Mouse (Mus musculus) forebrain, embryonic 13.5 days (tissue): ENCODE measurements around the gene Cdkn1c. TPM values are rescaled to one million over a fixed set of nuclear protein-coding genes. Genes with fewer than 3 reads are reported as not detected.

Experiments
- ATAC-seq: fragments of 200-750 bp; cut with Nextera tagmentation; 2 replicates; pipeline ENCODE4 v1.8.0; 2017
- H3K27ac ChIP-seq: fragments of 300-500 bp; sonication (generic); 2 replicates; pipeline ENCODE4 v1.5.1; 2015; ENCODE audit warnings: inconsistent platforms, mild to moderate bottlenecking, moderate library complexity
- H3K27me3 ChIP-seq: fragments of 300-500 bp; sonication (generic); 2 replicates; pipeline ENCODE4 v1.6.1; 2015; ENCODE audit warnings: mild to moderate bottlenecking, inconsistent platforms
- H3K36me3 ChIP-seq: fragments of 300-500 bp; sonication (generic); 2 replicates; pipeline ENCODE4 v1.6.1; 2015; ENCODE audit warnings: mild to moderate bottlenecking, inconsistent platforms; ENCODE audit not compliant: poor library complexity, severe bottlenecking
- H3K4me1 ChIP-seq: fragments of 300-500 bp; sonication (generic); 2 replicates; pipeline ENCODE4 v1.6.1; 2015; ENCODE audit warnings: inconsistent platforms
- H3K4me2 ChIP-seq: fragments of 300-500 bp; sonication (generic); 2 replicates; pipeline ENCODE4 v1.6.1; 2015; ENCODE audit warnings: inconsistent platforms, mild to moderate bottlenecking, moderate library complexity
- H3K4me3 ChIP-seq: fragments of 300-500 bp; sonication (generic); 2 replicates; pipeline ENCODE4 v1.5.1; 2015; ENCODE audit warnings: mild to moderate bottlenecking, inconsistent platforms
- H3K9ac ChIP-seq: fragments of 300-500 bp; sonication (generic); 2 replicates; pipeline ENCODE4 v1.6.1; 2015; ENCODE audit warnings: mild to moderate bottlenecking, inconsistent platforms
- H3K9me3 ChIP-seq: fragments of 300-500 bp; sonication (generic); replicated peaks from 2 replicates; pipeline ENCODE4 v1.6.1; 2016; ENCODE audit warnings: inconsistent platforms
- WGBS: fragments of 180-500 bp; shearing (Covaris S2); methylation state at CpG from one replicate; pipeline ENCODE4 v1.1.7; 2015; 5-methylcytosine and 5-hydroxymethylcytosine counted together
- polyA plus RNA-seq: library from polyadenylated mRNA; unstranded; fragments of >200 nt; fragmentation: Nextera tagmentation; extraction: Ambion mirVana; gene quantifications from 2 replicates; pipeline ENCODE4 v1.2.1, GENCODE M21; 2015

Cdkn1c gene
- polyA plus RNA-seq, 1 experiment from 2014 or later, result 149 TPM

DNA sequence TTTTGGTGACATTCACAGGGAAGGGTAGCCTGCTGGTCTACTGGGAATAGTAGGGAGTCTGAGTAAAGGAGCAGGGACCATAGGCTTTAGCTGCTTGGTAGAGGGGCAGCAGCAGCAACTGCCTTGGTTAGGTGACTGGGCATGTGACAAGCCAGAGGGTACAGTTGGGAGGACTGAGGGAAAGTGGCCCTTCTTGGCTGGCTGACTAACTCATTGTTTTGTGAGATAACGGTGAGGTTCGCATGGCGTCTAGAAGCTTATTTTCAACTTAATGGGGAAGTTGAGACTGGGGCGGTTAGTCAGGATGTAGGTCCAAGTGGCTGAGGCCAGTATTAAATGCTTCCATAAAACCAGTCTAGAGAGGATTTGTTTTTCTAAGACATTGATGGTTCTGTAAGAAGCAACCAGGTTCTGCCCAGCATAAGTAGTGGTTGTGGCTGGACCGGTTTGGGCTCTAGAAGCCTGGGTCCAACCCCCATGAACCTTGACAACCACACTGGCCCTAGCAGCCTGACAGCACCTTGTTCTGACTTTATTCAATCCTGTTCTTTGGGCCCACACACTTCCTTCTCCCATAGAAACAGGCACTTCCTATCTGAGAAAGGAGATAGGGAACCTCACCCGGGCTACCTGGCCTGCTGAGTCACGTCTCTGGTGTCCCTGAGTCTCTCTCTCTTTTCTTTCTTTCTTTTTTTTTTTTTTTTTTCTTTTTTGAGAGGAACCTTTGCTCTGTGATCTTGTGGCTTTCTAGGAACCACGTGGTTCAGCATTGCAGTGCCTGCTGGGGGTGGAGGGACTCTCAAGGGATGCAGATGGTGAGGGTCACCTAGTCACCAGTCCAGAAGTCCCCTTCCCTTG, 34.5 kb upstream of the Cdkn1c start:
- H3K4me3 ChIP-seq, result no peak overlapping the region
- H3K4me1 ChIP-seq, result no peaks in the 10 kb centered on the region
- no peak overlapping the region for H3K27ac ChIP-seq
- H3K9ac ChIP-seq, result no peak overlapping the region
- H3K27me3 ChIP-seq, result peaks cover 21% of the 10 kb centered on the region
- no peaks in the 10 kb centered on the region for H3K36me3 ChIP-seq
- ATAC-seq, result no peak
- no peak overlapping the region for H3K4me2 ChIP-seq
- WGBS, result 76% methylated on average over 8 of the region's 8 CpGs
- no peaks in the 10 kb centered on the region for H3K9me3 ChIP-seq

DNA sequence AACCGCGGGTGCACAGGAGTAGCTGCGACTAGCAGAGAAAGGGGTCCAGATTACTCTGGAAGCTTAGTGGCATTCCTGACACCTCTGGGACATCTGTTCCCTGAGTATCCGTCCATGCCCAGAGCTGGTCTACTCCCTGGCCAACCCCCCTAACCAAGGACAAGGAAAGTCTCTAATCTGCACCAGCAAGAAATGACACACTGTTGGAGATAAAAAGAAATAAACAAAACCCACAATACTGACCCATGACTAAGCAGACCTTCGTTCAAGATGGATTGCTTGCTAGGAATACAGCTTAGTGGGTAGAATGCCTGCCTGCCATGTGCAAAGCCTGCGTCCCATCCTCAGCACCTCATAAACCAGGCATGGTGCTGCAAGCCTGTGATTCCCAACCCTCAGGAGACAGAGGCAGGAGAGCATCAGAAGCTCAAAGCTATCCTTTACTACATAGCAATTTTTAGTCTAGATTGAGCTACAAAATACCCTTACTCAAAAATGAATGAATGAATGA, 32.8 kb upstream of the Cdkn1c start:
- H3K9me3 ChIP-seq, result no peaks in the 10 kb centered on the region
- H3K9ac ChIP-seq, result no peak overlapping the region
- H3K27me3 ChIP-seq, result peaks cover 15% of the 10 kb centered on the region
- H3K36me3 ChIP-seq, result no peaks in the 10 kb centered on the region
- no peak overlapping the region for H3K27ac ChIP-seq
- ATAC-seq, result no peak
- WGBS, result 84% methylated on average over 6 of the region's 6 CpGs
- no peak overlapping the region for H3K4me2 ChIP-seq
- no peaks in the 10 kb centered on the region for H3K4me1 ChIP-seq
- no peak overlapping the region for H3K4me3 ChIP-seq

DNA sequence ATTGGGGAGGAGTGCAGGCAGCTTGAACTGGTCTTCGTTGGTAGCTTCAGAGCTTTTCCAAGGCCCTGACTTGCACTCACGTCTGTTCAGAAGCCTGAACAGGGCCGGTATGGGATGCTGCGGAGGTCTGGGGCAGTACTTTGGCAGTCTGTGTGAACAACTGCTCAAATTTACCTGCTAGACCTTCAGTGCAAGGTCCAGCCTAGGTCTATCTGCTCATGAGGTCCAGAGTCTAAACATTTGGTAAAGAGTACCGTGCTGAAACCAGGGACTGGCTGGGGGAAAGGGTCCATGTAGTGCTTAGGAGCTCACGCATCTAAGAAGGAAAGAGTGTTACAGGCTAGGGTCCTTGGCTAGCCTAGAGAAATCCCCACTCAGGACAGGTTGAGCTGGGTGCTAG, 28.9 kb upstream of the Cdkn1c start:
- no peak for ATAC-seq
- WGBS, result 78% methylated on average over 6 of the region's 6 CpGs
- peaks cover 15% of the 10 kb centered on the region; the same call in 1 of the 2 replicates for H3K27me3 ChIP-seq
- H3K27ac ChIP-seq, result no peak overlapping the region
- H3K9ac ChIP-seq, result no peak overlapping the region
- no peak overlapping the region for H3K4me3 ChIP-seq
- H3K36me3 ChIP-seq, result no peaks in the 10 kb centered on the region
- no peaks in the 10 kb centered on the region for H3K4me1 ChIP-seq
- H3K4me2 ChIP-seq, result no peak overlapping the region
- H3K9me3 ChIP-seq, result no peaks in the 10 kb centered on the region

DNA sequence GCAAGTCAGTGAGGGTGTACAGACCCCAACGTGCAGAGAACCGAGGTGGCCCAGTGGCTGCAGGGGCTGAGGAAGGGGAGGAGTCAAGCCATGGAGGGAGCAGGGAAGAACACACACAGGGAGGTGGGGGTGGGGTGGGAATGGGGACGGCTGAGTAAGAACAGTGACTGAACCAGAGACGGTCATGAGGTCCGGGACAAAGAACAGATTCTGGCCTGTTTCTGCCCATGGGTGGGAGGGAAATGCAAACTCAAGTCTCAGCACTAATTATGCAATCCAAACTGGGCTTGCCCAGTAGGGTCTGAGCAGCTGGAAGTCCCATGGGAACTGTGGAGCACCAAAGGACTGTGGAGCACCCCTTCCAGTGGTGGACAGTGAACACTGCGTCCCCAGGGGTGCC, 21.7 kb upstream of the Cdkn1c start:
- Histone ChIP-seq H3K36me3 (no peaks in the 10 kb centered on the region), H3K27me3 (no peaks in the 10 kb centered on the region; the same call in 1 of the 2 replicates), H3K4me1 (no peaks in the 10 kb centered on the region), H3K9ac (no peak overlapping the region), H3K9me3 (no peaks in the 10 kb centered on the region), H3K4me2 (no peak overlapping the region), H3K27ac (no peak overlapping the region), H3K4me3 (no peak overlapping the region)
- ATAC-seq, result no peak
- WGBS, result 7% methylated on average over 6 of the region's 6 CpGs

GRCm38 (mm10) chr7:143481806-143482387, 21.0 kb upstream of the Cdkn1c start:
- H3K4me1 ChIP-seq, result no peaks in the 10 kb centered on the region
- no peak overlapping the region for H3K4me2 ChIP-seq
- WGBS, result 44% methylated on average over 5 of the region's 5 CpGs
- no peak overlapping the region for H3K9ac ChIP-seq
- H3K27me3 ChIP-seq, result peaks cover 3% of the 10 kb centered on the region; the same call in 1 of the 2 replicates
- no peak overlapping the region for H3K27ac ChIP-seq
- H3K9me3 ChIP-seq, result no peaks in the 10 kb centered on the region
- H3K4me3 ChIP-seq, result no peak overlapping the region
- no peak for ATAC-seq
- no peaks in the 10 kb centered on the region for H3K36me3 ChIP-seq

- Histone ChIP-seq H3K4me1 (no peaks in the 10 kb centered on the region), H3K27ac (no peak overlapping the region), H3K4me3 (no peak overlapping the region), H3K9ac (no peak overlapping the region), H3K9me3 (no peaks in the 10 kb centered on the region), H3K27me3 (peaks cover 9% of the 10 kb centered on the region; the same call in 1 of the 2 replicates), H3K4me2 (no peak overlapping the region), H3K36me3 (no peaks in the 10 kb centered on the region)
- no peak for ATAC-seq
- WGBS, result 34% methylated on average over 13 of the region's 13 CpGs
Observed at GRCm38 (mm10) chr7:143480498-143480897, 19.6 kb upstream of the Cdkn1c start.

DNA sequence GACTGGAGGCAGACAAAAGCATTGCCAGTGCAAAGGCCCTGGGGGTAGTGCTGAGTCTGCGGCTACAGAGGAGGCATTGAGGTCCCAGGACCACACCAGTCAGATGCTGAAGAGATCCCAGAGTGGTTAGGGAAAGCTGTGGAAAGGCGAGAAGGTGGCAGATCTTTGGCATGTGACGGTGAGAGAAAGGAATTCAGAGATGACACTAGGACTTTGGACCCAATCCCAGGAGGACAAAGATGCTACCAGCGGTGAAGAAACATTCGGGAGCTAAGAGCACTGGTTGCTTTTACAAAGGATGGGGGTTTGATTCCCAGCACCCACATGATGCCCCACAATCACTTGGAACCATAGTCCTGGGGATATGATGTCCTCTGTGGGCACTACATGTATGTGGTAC, 16.9 kb upstream of the Cdkn1c start:
- Histone ChIP-seq H3K9ac (no peak overlapping the region), H3K4me1 (no peaks in the 10 kb centered on the region), H3K27ac (no peak overlapping the region), H3K36me3 (no peaks in the 10 kb centered on the region), H3K4me2 (no peak overlapping the region), H3K4me3 (no peak overlapping the region), H3K27me3 (peaks cover 10% of the 10 kb centered on the region; the same call in 1 of the 2 replicates), H3K9me3 (no peaks in the 10 kb centered on the region)
- ATAC-seq, result no peak
- 84% methylated on average over 5 of the region's 5 CpGs for WGBS

DNA sequence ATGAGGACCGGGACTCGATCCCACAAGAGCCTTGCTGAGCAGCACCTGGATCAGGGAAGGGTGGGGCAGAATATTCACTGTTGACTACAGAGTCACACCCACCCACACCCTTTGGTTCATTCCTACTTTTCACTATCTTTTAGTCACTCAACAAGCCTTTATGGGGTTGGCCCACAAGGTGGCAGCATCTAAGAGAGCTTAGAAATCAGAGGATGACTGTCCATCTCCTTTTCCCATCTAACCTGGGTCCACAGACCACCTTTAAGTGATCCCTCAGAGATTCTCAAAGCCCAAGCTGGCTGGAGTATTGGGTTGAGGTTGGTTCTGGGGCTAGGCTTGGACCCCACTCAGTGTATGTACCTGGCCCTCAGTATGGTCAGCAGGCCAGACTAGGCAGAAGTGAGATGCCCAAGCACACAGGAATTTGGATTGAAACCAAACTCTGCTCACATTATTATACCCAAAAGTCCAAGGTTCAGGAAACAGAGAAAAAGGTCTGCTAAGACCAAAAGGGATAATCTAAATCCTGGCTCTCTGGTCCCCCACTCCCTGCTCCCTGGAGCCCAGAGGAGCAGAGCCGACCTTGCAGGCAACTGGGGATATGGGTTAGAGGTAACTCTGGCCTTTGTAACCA, 16.0 kb upstream of the Cdkn1c start:
- H3K36me3 ChIP-seq, result no peaks in the 10 kb centered on the region
- no peak overlapping the region for H3K9ac ChIP-seq
- no peak overlapping the region for H3K27ac ChIP-seq
- H3K9me3 ChIP-seq, result no peaks in the 10 kb centered on the region
- H3K4me3 ChIP-seq, result no peak overlapping the region
- no peak for ATAC-seq
- no peak overlapping the region for H3K4me2 ChIP-seq
- H3K4me1 ChIP-seq, result no peaks in the 10 kb centered on the region
- 84% methylated on average over 3 of the region's 3 CpGs for WGBS
- H3K27me3 ChIP-seq, result peaks cover 10% of the 10 kb centered on the region; the same call in 1 of the 2 replicates

GRCm38 (mm10) chr7:143475876-143476275, 15.0 kb upstream of the Cdkn1c start:
- WGBS, result 84% methylated on average over 11 of the region's 11 CpGs
- Histone ChIP-seq H3K27ac (no peak overlapping the region), H3K27me3 (peaks cover 14% of the 10 kb centered on the region; the same call in 1 of the 2 replicates), H3K4me1 (no peaks in the 10 kb centered on the region), H3K36me3 (no peaks in the 10 kb centered on the region), H3K9ac (no peak overlapping the region; the same call in 1 of the 2 replicates), H3K4me2 (no peak overlapping the region), H3K9me3 (no peaks in the 10 kb centered on the region), H3K4me3 (no peak overlapping the region)
- ATAC-seq, result no peak

DNA sequence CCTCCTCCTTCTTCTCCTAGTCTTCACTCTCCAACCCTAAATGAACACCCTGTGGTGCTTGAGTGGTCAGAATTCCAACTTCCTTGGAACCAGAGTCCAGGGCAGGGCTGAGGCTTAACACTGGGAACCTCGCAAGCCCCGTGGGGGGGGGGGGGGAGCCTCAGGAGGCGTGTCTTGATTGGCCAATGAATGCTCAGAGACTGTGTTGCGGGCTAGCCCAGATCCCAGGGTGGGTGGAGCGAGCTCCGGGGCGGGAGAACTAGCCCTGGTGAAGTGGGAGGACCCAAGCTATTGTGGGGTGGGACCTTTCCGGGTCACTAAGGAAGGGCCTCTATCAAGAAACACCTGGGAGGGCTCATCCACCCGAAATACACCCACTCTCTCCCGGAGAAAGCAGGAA, 14.0 kb upstream of the Cdkn1c start:
- H3K4me1 ChIP-seq, result no peaks in the 10 kb centered on the region
- no peaks in the 10 kb centered on the region for H3K36me3 ChIP-seq
- WGBS, result 37% methylated on average over 10 of the region's 10 CpGs
- no peak overlapping the region for H3K9ac ChIP-seq
- H3K27ac ChIP-seq, result no peak overlapping the region
- H3K4me2 ChIP-seq, result no peak overlapping the region
- no peak for ATAC-seq
- H3K4me3 ChIP-seq, result no peak overlapping the region
- peaks cover 18% of the 10 kb centered on the region; the same call in 1 of the 2 replicates for H3K27me3 ChIP-seq
- H3K9me3 ChIP-seq, result no peaks in the 10 kb centered on the region

- no peak within 1 kb of the TSS for H3K4me2 ChIP-seq
- peaks cover 26% of the 10 kb centered on the region for H3K27me3 ChIP-seq
- H3K36me3 ChIP-seq, result no peaks in the 10 kb centered on the region
- H3K9me3 ChIP-seq, result no peaks in the 10 kb centered on the region
- WGBS, result 54% methylated on average over 4 of the region's 4 CpGs
- no peak within 1 kb of the TSS for H3K27ac ChIP-seq
- no peak within 1 kb of the TSS for H3K4me3 ChIP-seq
- H3K4me1 ChIP-seq, result no peaks in the 10 kb centered on the region
- no peak for ATAC-seq
- H3K9ac ChIP-seq, result no peak within 1 kb of the TSS
Observed at GRCm38 (mm10) chr7:143473347-143474101, 12.7 kb upstream of the Cdkn1c start, which contains the start of gene Slc22a18. Slc22a18 (plus strand) TSS chr7:143473736.
